Mouse (Mus musculus) neural tube, embryonic 12.5 days (tissue): ENCODE results near the gene Glyctk. TPM values are rescaled to one million over a fixed set of nuclear protein-coding genes. Genes with fewer than 3 reads are reported as not detected.
A peak's percentile ranks its signal among the peaks of the same experiment; 100 is the strongest.

Experiments used
- ATAC-seq: fragments of 200-750 bp; cut with Nextera tagmentation; 2 replicates; pipeline ENCODE4 v1.8.0; 2017; ENCODE audit warnings: low read depth, mild to moderate bottlenecking, moderate TSS enrichment, moderate library complexity; ENCODE audit not compliant: low FRiP score
- H3K27ac ChIP-seq: fragments of 300-500 bp; sonication (generic); 2 replicates; pipeline ENCODE4 v1.5.1; 2016
- H3K27me3 ChIP-seq: fragments of 300-500 bp; sonication (generic); replicated peaks from 2 replicates; pipeline ENCODE4 v1.6.1; 2016; ENCODE audit warnings: mild to moderate bottlenecking
- H3K36me3 ChIP-seq: fragments of 300-500 bp; sonication (generic); 2 replicates; pipeline ENCODE4 v1.6.1; 2016; ENCODE audit warnings: mild to moderate bottlenecking
- H3K4me1 ChIP-seq: fragments of 300-500 bp; sonication (generic); 2 replicates; pipeline ENCODE4 v1.6.1; 2016
- H3K4me2 ChIP-seq: fragments of 300-500 bp; sonication (generic); replicated peaks from 2 replicates; pipeline ENCODE4 v1.6.1; 2016; ENCODE audit warnings: mild to moderate bottlenecking
- H3K4me3 ChIP-seq: fragments of 300-500 bp; sonication (generic); 2 replicates; pipeline ENCODE4 v1.5.1; 2016
- H3K9ac ChIP-seq: fragments of 300-500 bp; sonication (generic); 2 replicates; pipeline ENCODE4 v1.6.1; 2016; ENCODE audit warnings: mild to moderate bottlenecking
- H3K9me3 ChIP-seq: fragments of 300-500 bp; sonication (generic); 2 replicates; pipeline ENCODE4 v1.6.1; 2016; ENCODE audit warnings: mild to moderate bottlenecking
- WGBS: fragments of 180-500 bp; shearing (Covaris S2); methylation state at CpG from one replicate; pipeline ENCODE4 v1.1.7; 2016; 5-methylcytosine and 5-hydroxymethylcytosine counted together
- polyA plus RNA-seq: library from polyadenylated mRNA; unstranded; fragments of >200 nt; fragmentation: Nextera tagmentation; extraction: Ambion mirVana; gene quantifications from 2 replicates; pipeline ENCODE4 v1.2.1, GENCODE M21; 2016

Gene Glyctk
- polyA plus RNA-seq, 1 experiment from 2014 or later = 6.2 TPM

- Histone ChIP-seq H3K4me3 (no peak overlapping the region), H3K9me3 (no peaks in the 10 kb centered on the region), H3K27ac (no peak overlapping the region), H3K9ac (no peak overlapping the region), H3K36me3 (no peaks in the 10 kb centered on the region), H3K27me3 (no peaks in the 10 kb centered on the region), H3K4me1 (peaks cover 15% of the 10 kb centered on the region; the same call in 1 of the 2 replicates), H3K4me2 (no peak overlapping the region)
- WGBS = 37% methylated on average over 10 of the region's 10 CpGs
- ATAC-seq = no peak
These were observed 20.2 kb downstream of the Glyctk start for GRCm38 (mm10) chr9:106137671-106138216.

- 86% methylated on average over 7 of the region's 7 CpGs for WGBS
- H3K4me3 ChIP-seq = no peak overlapping the region
- no peak overlapping the region for H3K9ac ChIP-seq
- H3K27ac ChIP-seq = no peak overlapping the region
- ATAC-seq = no peak
- no peaks in the 10 kb centered on the region for H3K27me3 ChIP-seq
- H3K9me3 ChIP-seq = 0 out of 2 replicates have a peak, but pooled peaks cover 1% of the 10 kb centered on the region
- H3K36me3 ChIP-seq = no peaks in the 10 kb centered on the region
- peaks cover 25% of the 10 kb centered on the region for H3K4me1 ChIP-seq
- H3K4me2 ChIP-seq = no peak overlapping the region
These were observed 27.7 kb downstream of the Glyctk start for GRCm38 (mm10) chr9:106130250-106130649.

GRCm38 (mm10) chr9:106129072-106129471 lies 28.9 kb downstream of the Glyctk start:
- Histone ChIP-seq H3K4me2 (no peak overlapping the region), H3K4me3 (no peak overlapping the region), H3K4me1 (peaks cover 25% of the 10 kb centered on the region), H3K9ac (no peak overlapping the region), H3K9me3 (0 out of 2 replicates have a peak, but pooled peaks cover 6% of the 10 kb centered on the region), H3K27ac (no peak overlapping the region), H3K36me3 (no peaks in the 10 kb centered on the region), H3K27me3 (no peaks in the 10 kb centered on the region)
- 96% methylated on average over 2 of the region's 2 CpGs for WGBS
- no peak for ATAC-seq

GRCm38 (mm10) chr9:106126786-106127251 lies 31.1 kb downstream of the Glyctk start:
- Histone ChIP-seq H3K9me3 (0 out of 2 replicates have a peak, but pooled peaks cover 6% of the 10 kb centered on the region), H3K4me2 (peak overlapping the region; percentile 39; the same call in 1 of the 2 replicates), H3K4me3 (no peak overlapping the region), H3K9ac (no peak overlapping the region), H3K27ac (peak overlapping the region; percentile 57; the same call in 1 of the 2 replicates), H3K27me3 (no peaks in the 10 kb centered on the region), H3K36me3 (no peaks in the 10 kb centered on the region), H3K4me1 (peaks cover 25% of the 10 kb centered on the region)
- WGBS = 11% methylated on average over 2 of the region's 2 CpGs
- peak; percentile 97 for ATAC-seq

GRCm38 (mm10) chr9:106123599-106123998 lies 34.3 kb downstream of the Glyctk start:
- WGBS = 51% methylated on average over 4 of the region's 4 CpGs
- no peak for ATAC-seq

GRCm38 (mm10) chr9:106119075-106119474 lies 38.9 kb downstream of the Glyctk start:
- H3K4me1 ChIP-seq = 0 out of 2 replicates have a peak, but pooled peaks cover 4% of the 10 kb centered on the region
- peaks cover 5% of the 10 kb centered on the region; the same call in 1 of the 2 replicates for H3K9me3 ChIP-seq
- no peak overlapping the region for H3K27ac ChIP-seq
- no peak overlapping the region for H3K4me2 ChIP-seq
- H3K9ac ChIP-seq = no peak overlapping the region
- H3K36me3 ChIP-seq = no peaks in the 10 kb centered on the region
- no peaks in the 10 kb centered on the region for H3K27me3 ChIP-seq
- 55% methylated on average over 9 of the region's 9 CpGs for WGBS
- ATAC-seq = no peak
- H3K4me3 ChIP-seq = no peak overlapping the region

More at GRCm38 (mm10) chr9:106123599-106123998, 34.3 kb downstream of the Glyctk start:
- Histone ChIP-seq H3K36me3 (no peaks in the 10 kb centered on the region), H3K4me2 (no peak overlapping the region), H3K9ac (no peak overlapping the region), H3K4me1 (peaks cover 25% of the 10 kb centered on the region), H3K9me3 (peaks cover 10% of the 10 kb centered on the region; the same call in 1 of the 2 replicates), H3K27me3 (no peaks in the 10 kb centered on the region), H3K27ac (no peak overlapping the region), H3K4me3 (no peak overlapping the region)

GRCm38 (mm10) chr9:106115801-106116424 lies 42.0 kb downstream of the Glyctk start:
- H3K27me3 ChIP-seq = no peaks in the 10 kb centered on the region
- no peak overlapping the region for H3K4me2 ChIP-seq
- H3K27ac ChIP-seq = no peak overlapping the region
- no peak for ATAC-seq
- H3K4me1 ChIP-seq = 0 out of 2 replicates have a peak, but pooled peaks cover 4% of the 10 kb centered on the region
- peaks cover 5% of the 10 kb centered on the region; the same call in 1 of the 2 replicates for H3K9me3 ChIP-seq
- no peaks in the 10 kb centered on the region for H3K36me3 ChIP-seq
- no peak overlapping the region for H3K4me3 ChIP-seq
- 36% methylated on average over 13 of the region's 13 CpGs for WGBS
- H3K9ac ChIP-seq = no peak overlapping the region

GRCm38 (mm10) chr9:106112770-106113423 lies 45.0 kb downstream of the Glyctk start:
- Histone ChIP-seq H3K4me3 (no peak overlapping the region), H3K4me1 (0 out of 2 replicates have a peak, but pooled peaks cover 4% of the 10 kb centered on the region), H3K27ac (no peak overlapping the region), H3K9me3 (no peaks in the 10 kb centered on the region), H3K36me3 (no peaks in the 10 kb centered on the region), H3K27me3 (no peaks in the 10 kb centered on the region), H3K9ac (no peak overlapping the region), H3K4me2 (no peak overlapping the region)
- no peak for ATAC-seq
- 34% methylated on average over 10 of the region's 10 CpGs for WGBS

- no peaks in the 10 kb centered on the region for H3K27me3 ChIP-seq
- H3K4me2 ChIP-seq = no peak overlapping the region
- 84% methylated on average over 9 of the region's 9 CpGs for WGBS
- ATAC-seq = no peak
- no peaks in the 10 kb centered on the region for H3K4me1 ChIP-seq
- no peaks in the 10 kb centered on the region for H3K9me3 ChIP-seq
- no peak overlapping the region for H3K9ac ChIP-seq
- H3K36me3 ChIP-seq = no peaks in the 10 kb centered on the region
- no peak overlapping the region for H3K4me3 ChIP-seq
- H3K27ac ChIP-seq = no peak overlapping the region
These were observed 51.7 kb downstream of the Glyctk start for GRCm38 (mm10) chr9:106106241-106106640.

GRCm38 (mm10) chr9:106104401-106104800 lies 53.5 kb downstream of the Glyctk start:
- H3K36me3 ChIP-seq = no peaks in the 10 kb centered on the region
- H3K27ac ChIP-seq = no peak overlapping the region
- H3K27me3 ChIP-seq = no peaks in the 10 kb centered on the region
- no peak overlapping the region for H3K4me2 ChIP-seq
- no peaks in the 10 kb centered on the region for H3K9me3 ChIP-seq
- WGBS = 64% methylated on average over 7 of the region's 7 CpGs
- H3K9ac ChIP-seq = no peak overlapping the region
- ATAC-seq = 0 out of 2 replicates have a peak, but pooled peaks have one; percentile 25
- no peaks in the 10 kb centered on the region for H3K4me1 ChIP-seq
- no peak overlapping the region for H3K4me3 ChIP-seq
